Mouse (Mus musculus): Measurements from ENCODE around the gene Adgrg7. TPM values are rescaled to one million over a fixed set of nuclear protein-coding genes. Genes with fewer than 3 reads are reported as not detected.

The Adgrg7 gene
- polyA plus RNA-seq, 1 experiment from 2014 or later, result not detected

DNA sequence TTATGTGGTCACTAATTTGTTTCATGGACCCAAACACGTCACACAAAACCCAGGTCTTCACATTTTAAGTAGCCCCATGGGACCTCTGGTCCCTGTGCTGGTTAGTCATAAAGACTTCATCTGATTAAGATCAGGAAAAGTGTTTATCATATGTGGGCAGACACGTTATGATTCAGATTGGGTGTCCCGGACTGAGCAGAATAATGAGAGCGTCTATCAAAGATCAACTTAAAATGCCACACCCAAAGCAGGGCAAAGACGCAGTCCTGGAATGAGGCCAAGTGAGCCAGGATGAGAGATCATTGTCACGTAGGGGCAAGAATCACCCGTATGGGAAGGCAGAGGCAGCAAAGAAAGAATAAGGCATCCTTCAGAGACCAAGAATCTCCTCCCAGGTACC lies 3.2 kb upstream of the Adgrg7 start:
- no peak overlapping the region for H3K4me2 ChIP-seq (ENCODE audit: low read depth, low read length, severe bottlenecking)
- H3K9me3 ChIP-seq (ENCODE audit: control insufficient read depth, low read length), result no peaks in the 10 kb centered on the region
- 90% methylated on average over 7 of the region's 7 CpGs for WGBS
- no peak for ATAC-seq (replicated peaks; ENCODE audit: low FRiP score)
- no peaks in the 10 kb centered on the region for H3K27me3 ChIP-seq (ENCODE audit: control insufficient read depth, insufficient read depth, low read length)
- DNase-seq (ENCODE audit: low spot score), result no peak
- H3K27ac ChIP-seq (ENCODE audit: low read depth, low read length), result no peak overlapping the region
- H3K4me1 ChIP-seq (replicated peaks; ENCODE audit: control insufficient read depth, insufficient read depth, low read length), result no peaks in the 10 kb centered on the region
- no peak overlapping the region for H3K4me3 ChIP-seq (ENCODE audit: low read depth, low read length)
- no peak overlapping the region for H3K9ac ChIP-seq (ENCODE audit: low read length)
- H3K36me3 ChIP-seq (ENCODE audit: control insufficient read depth, insufficient read depth, low read length), result no peaks in the 10 kb centered on the region

DNA sequence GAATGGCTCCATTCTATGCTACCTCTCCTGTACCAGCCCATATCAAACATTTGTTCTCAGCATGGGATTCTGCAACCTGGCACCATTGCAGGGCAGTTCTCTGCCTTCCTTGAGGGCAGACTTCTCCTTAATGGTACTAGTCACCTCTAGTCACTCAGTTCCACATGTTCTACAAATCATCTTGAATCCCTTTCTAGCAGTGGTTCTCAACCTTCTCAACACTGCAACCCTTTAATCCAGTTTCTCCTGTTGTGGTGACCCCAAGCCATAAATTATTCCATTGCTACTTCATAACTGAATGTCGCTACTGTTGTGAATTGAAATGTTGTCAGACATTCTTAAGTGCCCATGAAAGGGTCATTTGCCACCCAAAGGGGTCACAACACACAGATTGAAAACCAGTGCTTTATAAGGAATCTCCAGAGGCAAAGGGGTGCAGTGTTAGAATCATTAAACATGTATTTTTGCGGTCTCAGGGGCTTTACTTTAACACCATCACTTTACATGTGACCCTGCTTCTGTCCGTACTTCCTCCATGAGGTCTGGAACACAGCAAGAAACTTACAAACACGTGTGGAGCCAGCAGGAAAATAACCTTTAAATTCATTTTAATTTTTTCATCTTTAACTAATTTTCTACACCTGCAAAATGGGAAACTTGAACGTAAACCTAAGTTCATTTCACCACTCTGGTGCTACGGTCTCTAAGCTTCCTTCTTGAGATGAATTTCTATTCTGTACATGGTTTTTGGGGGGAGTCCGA lies 1.1 kb downstream of the Adgrg7 start:
- no peak for ATAC-seq (replicated peaks; ENCODE audit: low FRiP score)
- Histone ChIP-seq H3K27me3 (ENCODE audit: control insufficient read depth, insufficient read depth, low read length) (no peaks in the 10 kb centered on the region), H3K36me3 (ENCODE audit: control insufficient read depth, insufficient read depth, low read length) (no peaks in the 10 kb centered on the region), H3K9ac (ENCODE audit: low read length) (no peak overlapping the region), H3K27ac (ENCODE audit: low read depth, low read length) (no peak overlapping the region), H3K9me3 (ENCODE audit: control insufficient read depth, low read length) (no peaks in the 10 kb centered on the region), H3K4me1 (replicated peaks; ENCODE audit: control insufficient read depth, insufficient read depth, low read length) (no peaks in the 10 kb centered on the region), H3K4me3 (ENCODE audit: low read depth, low read length) (no peak overlapping the region), H3K4me2 (ENCODE audit: low read depth, low read length, severe bottlenecking) (no peak overlapping the region)
- 86% methylated on average over 7 of the region's 7 CpGs for WGBS
- no peak for DNase-seq (ENCODE audit: low spot score)

DNA sequence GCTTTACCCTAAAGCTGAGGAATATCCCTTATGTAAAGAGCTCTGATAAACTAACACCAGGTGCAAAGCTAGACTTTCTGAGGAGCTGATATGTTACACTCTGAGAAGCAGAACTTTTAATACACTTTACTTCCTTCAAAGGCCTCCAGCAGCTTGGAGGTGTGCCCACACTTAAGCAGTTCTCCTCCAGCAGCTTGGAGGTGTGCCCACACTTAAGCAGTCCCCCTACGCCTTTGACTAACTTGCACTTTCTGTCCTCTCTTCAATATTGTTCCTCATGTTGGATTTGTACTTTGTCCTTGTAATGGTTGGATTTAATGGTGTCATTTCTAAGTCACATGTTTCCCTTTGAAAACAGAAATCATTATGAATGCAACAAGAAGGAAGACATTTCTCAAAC lies 1.9 kb downstream of the Adgrg7 start:
- H3K27me3 ChIP-seq (ENCODE audit: control insufficient read depth, insufficient read depth, low read length), result no peaks in the 10 kb centered on the region
- DNase-seq (ENCODE audit: low spot score) (no peak), ATAC-seq (replicated peaks; ENCODE audit: low FRiP score) (no peak)
- no peaks in the 10 kb centered on the region for H3K4me1 ChIP-seq (replicated peaks; ENCODE audit: control insufficient read depth, insufficient read depth, low read length)
- no peak overlapping the region for H3K4me3 ChIP-seq (ENCODE audit: low read depth, low read length)
- no peak overlapping the region for H3K27ac ChIP-seq (ENCODE audit: low read depth, low read length)
- H3K9ac ChIP-seq (ENCODE audit: low read length), result no peak overlapping the region
- no peak overlapping the region for H3K4me2 ChIP-seq (ENCODE audit: low read depth, low read length, severe bottlenecking)
- no peaks in the 10 kb centered on the region for H3K36me3 ChIP-seq (ENCODE audit: control insufficient read depth, insufficient read depth, low read length)
- 89% methylated on average over 1 of the region's 1 CpGs for WGBS
- no peaks in the 10 kb centered on the region for H3K9me3 ChIP-seq (ENCODE audit: control insufficient read depth, low read length)

DNA sequence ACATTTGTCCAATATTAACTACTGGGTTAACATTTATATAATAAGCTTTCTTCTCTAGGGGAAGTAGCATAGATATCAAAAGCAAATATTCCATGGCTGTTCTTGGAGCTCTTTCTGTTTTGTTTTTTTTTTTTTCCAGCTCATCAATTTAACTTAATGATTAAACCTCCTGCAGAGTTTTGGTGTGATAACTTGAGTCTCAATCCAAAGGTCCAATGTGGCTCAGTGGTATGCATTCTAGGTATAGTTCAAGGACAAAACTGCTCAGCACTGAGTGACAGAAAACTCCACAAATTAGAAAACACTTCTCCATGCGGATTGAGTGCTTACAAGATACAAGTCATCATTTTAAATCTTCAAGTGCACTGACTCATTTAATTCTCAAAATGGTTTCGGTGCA lies 9.7 kb downstream of the Adgrg7 start:
- 91% methylated on average over 2 of the region's 2 CpGs for WGBS
- Histone ChIP-seq H3K4me1 (replicated peaks; ENCODE audit: control insufficient read depth, insufficient read depth, low read length) (no peaks in the 10 kb centered on the region), H3K27me3 (ENCODE audit: control insufficient read depth, insufficient read depth, low read length) (no peaks in the 10 kb centered on the region), H3K36me3 (ENCODE audit: control insufficient read depth, insufficient read depth, low read length) (no peaks in the 10 kb centered on the region), H3K9ac (ENCODE audit: low read length) (no peak overlapping the region), H3K4me3 (ENCODE audit: low read depth, low read length) (no peak overlapping the region), H3K27ac (ENCODE audit: low read depth, low read length) (no peak overlapping the region), H3K9me3 (ENCODE audit: control insufficient read depth, low read length) (no peaks in the 10 kb centered on the region), H3K4me2 (ENCODE audit: low read depth, low read length, severe bottlenecking) (no peak overlapping the region)
- ATAC-seq (replicated peaks; ENCODE audit: low FRiP score) (no peak), DNase-seq (ENCODE audit: low spot score) (no peak)

DNA sequence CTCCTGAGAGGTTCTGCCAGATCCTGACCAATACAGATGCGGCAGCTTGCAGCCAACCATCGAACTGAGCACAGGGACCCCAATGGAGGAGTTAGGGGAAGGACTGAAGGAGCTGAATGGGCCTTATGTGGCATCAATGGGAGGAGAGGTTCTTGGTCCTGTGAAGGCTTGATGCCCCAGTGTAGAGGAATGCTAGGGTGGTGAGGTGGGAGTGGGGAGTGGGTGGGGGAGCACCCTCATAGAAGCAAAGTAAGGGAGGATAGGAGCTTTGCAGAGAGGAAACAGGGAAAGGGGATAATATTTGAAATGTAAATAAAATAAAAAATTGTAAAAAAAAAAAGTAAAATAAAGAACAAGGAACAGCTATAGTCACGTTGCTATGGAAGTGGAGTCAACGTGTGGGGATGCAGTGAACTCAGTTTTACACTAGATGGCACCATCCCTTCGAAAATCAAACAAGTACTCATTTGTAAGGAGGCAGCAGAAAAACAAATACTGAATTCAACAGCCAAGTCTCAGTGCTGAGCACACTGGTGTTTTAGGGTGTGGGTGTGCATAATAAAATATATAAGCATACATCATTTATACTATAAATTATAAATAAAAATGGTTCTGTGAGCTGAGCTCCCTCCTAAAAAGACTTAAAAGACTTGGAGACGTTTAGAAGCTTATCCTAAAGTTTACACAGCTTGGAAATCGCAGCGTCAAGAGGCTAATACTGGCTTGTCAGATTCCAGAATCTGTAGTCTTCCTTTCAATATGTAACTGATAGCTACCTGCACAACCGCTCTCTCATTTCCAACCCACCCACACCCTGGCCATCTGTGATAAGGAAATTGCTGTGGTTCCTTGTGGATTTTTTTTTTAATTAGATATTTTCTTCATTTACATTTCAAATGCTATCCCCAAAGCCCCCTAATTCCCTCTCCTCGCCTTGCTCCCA lies 24.2 kb downstream of the Adgrg7 start:
- WGBS, result 51% methylated on average over 10 of the region's 10 CpGs
- Histone ChIP-seq H3K9me3 (ENCODE audit: control insufficient read depth, low read length) (no peaks in the 10 kb centered on the region), H3K4me3 (ENCODE audit: low read depth, low read length) (no peak overlapping the region), H3K9ac (ENCODE audit: low read length) (no peak overlapping the region), H3K27ac (ENCODE audit: low read depth, low read length) (no peak overlapping the region), H3K27me3 (ENCODE audit: control insufficient read depth, insufficient read depth, low read length) (no peaks in the 10 kb centered on the region), H3K4me1 (replicated peaks; ENCODE audit: control insufficient read depth, insufficient read depth, low read length) (no peaks in the 10 kb centered on the region), H3K4me2 (ENCODE audit: low read depth, low read length, severe bottlenecking) (no peak overlapping the region), H3K36me3 (ENCODE audit: control insufficient read depth, insufficient read depth, low read length) (no peaks in the 10 kb centered on the region)
- DNase-seq (ENCODE audit: low spot score) (no peak), ATAC-seq (replicated peaks; ENCODE audit: low FRiP score) (peak; percentile 75)

DNA sequence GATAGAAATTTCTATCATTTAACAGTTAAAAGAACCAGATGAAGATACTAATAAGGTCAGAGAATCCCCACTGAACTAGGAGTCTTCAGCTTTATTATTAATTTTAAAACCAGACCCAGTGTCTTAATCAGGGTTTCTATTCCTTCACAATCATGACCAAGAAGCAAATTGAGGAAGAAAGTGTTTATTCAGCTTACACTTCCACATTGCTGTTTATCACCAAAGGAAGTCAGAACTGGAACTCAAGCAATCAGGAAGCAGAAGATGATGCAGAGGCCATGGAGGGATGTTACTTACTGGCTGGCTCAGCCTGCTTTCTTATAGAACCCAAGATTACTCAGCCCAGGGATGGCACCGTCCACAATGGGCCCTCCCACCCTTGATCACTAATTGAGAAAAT lies 66.6 kb downstream of the Adgrg7 start:
- Histone ChIP-seq H3K36me3 (ENCODE audit: control insufficient read depth, insufficient read depth, low read length) (no peaks in the 10 kb centered on the region), H3K4me2 (ENCODE audit: low read depth, low read length, severe bottlenecking) (no peak overlapping the region), H3K4me3 (ENCODE audit: low read depth, low read length) (no peak overlapping the region), H3K27ac (ENCODE audit: low read depth, low read length) (no peak overlapping the region), H3K4me1 (replicated peaks; ENCODE audit: control insufficient read depth, insufficient read depth, low read length) (no peaks in the 10 kb centered on the region), H3K9me3 (ENCODE audit: control insufficient read depth, low read length) (no peaks in the 10 kb centered on the region), H3K27me3 (ENCODE audit: control insufficient read depth, insufficient read depth, low read length) (no peaks in the 10 kb centered on the region), H3K9ac (ENCODE audit: low read length) (no peak overlapping the region)
- ATAC-seq (replicated peaks; ENCODE audit: low FRiP score), result no peak
- 37% methylated on average over 1 of the region's 1 CpGs for WGBS
- no peak for DNase-seq (ENCODE audit: low spot score)

DNA sequence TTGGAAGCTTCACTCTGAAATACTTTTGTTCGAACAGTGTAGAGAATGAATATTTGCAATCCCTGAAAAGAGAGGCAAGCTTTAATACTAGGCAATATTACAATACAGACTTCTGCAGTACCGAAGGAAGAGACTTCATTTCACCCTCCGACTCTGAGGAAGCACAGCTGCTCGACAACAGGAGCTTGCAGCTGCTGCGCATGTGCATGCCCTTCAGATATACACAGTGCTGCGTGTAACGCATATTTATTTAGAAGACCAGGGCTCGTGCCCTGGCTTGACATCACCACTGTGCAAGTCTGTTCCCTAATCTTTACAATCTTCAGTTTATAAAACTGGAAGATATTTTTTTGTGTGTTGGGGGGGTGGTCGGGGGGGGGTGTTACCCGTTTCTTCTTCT lies 70.7 kb downstream of the Adgrg7 start:
- 86% methylated on average over 10 of the region's 10 CpGs for WGBS
- H3K36me3 ChIP-seq (ENCODE audit: control insufficient read depth, insufficient read depth, low read length), result no peaks in the 10 kb centered on the region
- H3K9me3 ChIP-seq (ENCODE audit: control insufficient read depth, low read length), result no peaks in the 10 kb centered on the region
- ATAC-seq (replicated peaks; ENCODE audit: low FRiP score) (no peak), DNase-seq (ENCODE audit: low spot score) (no peak)
- H3K4me3 ChIP-seq (ENCODE audit: low read depth, low read length), result no peak overlapping the region
- H3K27me3 ChIP-seq (ENCODE audit: control insufficient read depth, insufficient read depth, low read length), result no peaks in the 10 kb centered on the region
- H3K4me2 ChIP-seq (ENCODE audit: low read depth, low read length, severe bottlenecking), result no peak overlapping the region
- no peak overlapping the region for H3K9ac ChIP-seq (ENCODE audit: low read length)
- no peak overlapping the region for H3K27ac ChIP-seq (ENCODE audit: low read depth, low read length)
- H3K4me1 ChIP-seq (replicated peaks; ENCODE audit: control insufficient read depth, insufficient read depth, low read length), result no peaks in the 10 kb centered on the region

DNA sequence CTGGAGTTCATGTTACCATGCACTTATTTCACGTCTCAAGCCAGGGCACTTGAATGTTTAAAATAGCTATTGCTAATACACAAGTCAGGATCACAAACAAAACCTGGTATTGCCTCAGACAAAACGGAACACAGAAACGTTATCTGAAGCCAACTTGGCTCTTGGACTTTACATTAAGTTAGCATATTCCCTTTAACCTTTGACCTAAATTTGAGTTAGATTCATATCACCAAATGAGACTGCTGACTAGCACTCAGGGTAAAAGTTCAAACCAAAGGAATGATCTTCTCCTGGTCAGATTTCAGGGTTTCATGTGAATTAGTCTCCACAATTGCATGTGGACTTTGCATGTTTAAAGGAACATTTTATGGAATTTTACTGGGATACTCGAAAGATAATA lies 73.3 kb downstream of the Adgrg7 start:
- no peak overlapping the region for H3K4me2 ChIP-seq (ENCODE audit: low read depth, low read length, severe bottlenecking)
- H3K36me3 ChIP-seq (ENCODE audit: control insufficient read depth, insufficient read depth, low read length), result no peaks in the 10 kb centered on the region
- no peak overlapping the region for H3K4me3 ChIP-seq (ENCODE audit: low read depth, low read length)
- H3K27ac ChIP-seq (ENCODE audit: low read depth, low read length), result no peak overlapping the region
- no peak overlapping the region for H3K9ac ChIP-seq (ENCODE audit: low read length)
- 74% methylated on average over 4 of the region's 4 CpGs for WGBS
- no peaks in the 10 kb centered on the region for H3K27me3 ChIP-seq (ENCODE audit: control insufficient read depth, insufficient read depth, low read length)
- no peaks in the 10 kb centered on the region for H3K9me3 ChIP-seq (ENCODE audit: control insufficient read depth, low read length)
- ATAC-seq (replicated peaks; ENCODE audit: low FRiP score) (no peak), DNase-seq (ENCODE audit: low spot score) (no peak)
- H3K4me1 ChIP-seq (replicated peaks; ENCODE audit: control insufficient read depth, insufficient read depth, low read length), result no peaks in the 10 kb centered on the region
